Mouse (Mus musculus) midbrain, embryonic 12.5 days (tissue): Measurements from ENCODE around the gene Safb2. TPM values are rescaled to one million over a fixed set of nuclear protein-coding genes. Genes with fewer than 3 reads are reported as not detected.
"Not testable (repeated sequence)": the region's sequence is repeated elsewhere in the genome, so short reads cannot be mapped to it uniquely, and the experiment has no call there.

Experiments used
- ATAC-seq: fragments of 200-750 bp; cut with Nextera tagmentation; 2 replicates; pipeline ENCODE4 v1.8.0; 2017; ENCODE audit warnings: low read depth, moderate TSS enrichment, moderate library complexity; ENCODE audit not compliant: low FRiP score
- H3K27ac ChIP-seq: fragments of 300-500 bp; sonication (generic); replicated peaks from 2 replicates; pipeline ENCODE4 v1.5.1; 2016; ENCODE audit warnings: mild to moderate bottlenecking
- H3K27me3 ChIP-seq: fragments of 300-500 bp; sonication (generic); 2 replicates; pipeline ENCODE4 v1.6.1; 2016; ENCODE audit warnings: mild to moderate bottlenecking
- H3K36me3 ChIP-seq: fragments of 300-500 bp; sonication (generic); 2 replicates; pipeline ENCODE4 v1.6.1; 2016
- H3K4me1 ChIP-seq: fragments of 300-500 bp; sonication (generic); 2 replicates; pipeline ENCODE4 v1.6.1; 2016
- H3K4me2 ChIP-seq: fragments of 300-500 bp; sonication (generic); replicated peaks from 2 replicates; pipeline ENCODE4 v1.6.1; 2016; ENCODE audit warnings: mild to moderate bottlenecking, moderate library complexity
- H3K4me3 ChIP-seq: fragments of 300-500 bp; sonication (generic); 2 replicates; pipeline ENCODE4 v1.5.1; 2016; ENCODE audit warnings: mild to moderate bottlenecking
- H3K9ac ChIP-seq: fragments of 300-500 bp; sonication (generic); replicated peaks from 2 replicates; pipeline ENCODE4 v1.6.1; 2016; ENCODE audit warnings: mild to moderate bottlenecking, moderate library complexity
- H3K9me3 ChIP-seq: fragments of 300-500 bp; sonication (generic); 2 replicates; pipeline ENCODE4 v1.6.1; 2016; ENCODE audit warnings: mild to moderate bottlenecking
- WGBS: fragments of 180-500 bp; shearing (Covaris S2); methylation state at CpG from one replicate; pipeline ENCODE4 v1.1.7; 2016; 5-methylcytosine and 5-hydroxymethylcytosine counted together
- polyA plus RNA-seq: library from polyadenylated mRNA; unstranded; fragments of >200 nt; fragmentation: Nextera tagmentation; extraction: Ambion mirVana; gene quantifications from 2 replicates; pipeline ENCODE4 v1.2.1, GENCODE M21; 2016

The Safb2 gene
- polyA plus RNA-seq = 94.7 and 107 TPM in 2 replicates

DNA sequence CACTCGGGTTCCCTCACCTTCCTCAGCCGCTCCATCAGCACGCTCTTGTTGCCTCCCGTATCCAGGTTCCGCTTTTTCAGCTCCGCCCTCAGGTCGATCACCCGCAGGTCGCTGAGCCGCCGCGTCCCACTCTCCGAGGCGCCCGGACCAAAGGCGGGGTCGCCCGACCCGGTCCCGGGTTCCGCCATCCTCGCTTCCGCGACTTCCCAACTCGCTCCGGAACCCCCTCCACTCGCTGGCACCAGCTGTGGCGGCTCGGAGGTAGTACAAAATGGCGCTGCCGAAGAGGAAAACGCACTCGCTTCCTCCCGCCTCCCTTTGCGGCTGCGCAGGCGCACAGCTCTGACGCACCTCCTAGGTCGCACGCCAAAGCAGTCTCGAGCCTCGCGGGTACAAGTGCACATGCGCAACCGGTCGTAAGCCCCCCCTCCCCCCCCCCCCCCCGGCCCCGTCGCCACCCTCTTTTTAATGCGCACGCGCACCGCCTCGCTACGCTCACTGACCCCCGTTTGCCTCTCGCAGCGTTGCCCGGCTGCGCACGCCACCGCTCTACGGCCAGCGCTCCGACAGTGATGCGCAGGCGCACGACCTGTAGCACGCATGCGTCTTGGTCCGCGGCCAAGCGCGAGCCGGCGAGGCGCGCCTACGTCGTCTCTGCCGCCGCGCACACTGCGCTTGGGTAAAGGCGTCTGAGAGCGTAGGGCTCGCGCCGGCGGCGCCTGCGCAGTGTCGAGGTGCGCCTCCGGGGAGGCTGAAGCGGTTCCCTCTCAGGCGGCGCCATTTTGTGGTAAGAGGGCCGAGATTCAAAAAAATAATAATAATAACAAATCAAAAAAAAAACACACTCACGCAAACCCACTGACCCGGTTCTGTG lies at the start of gene Safb2, which contains the start of gene Safb:
Gene Safb2 (minus strand): TSS at position 329 of the 874 bp plus-strand sequence.
Gene Safb (plus strand): TSS at position 569 of the 874 bp plus-strand sequence.
- Histone ChIP-seq H3K4me1 (peaks cover 46% of the 10 kb centered on the region), H3K9me3 (no peaks in the 10 kb centered on the region), H3K4me2 (peak within 1 kb of the TSS; percentile 87), H3K27ac (peak within 1 kb of the TSS; percentile 94), H3K27me3 (no peaks in the 10 kb centered on the region), H3K4me3 (peak within 1 kb of the TSS; percentile 93), H3K36me3 (peaks cover 62% of the 10 kb centered on the region), H3K9ac (peak within 1 kb of the TSS; percentile 86)
- ATAC-seq = peak; percentile 96
- under 1% methylated on average over 93 of the region's 101 CpGs for WGBS

DNA sequence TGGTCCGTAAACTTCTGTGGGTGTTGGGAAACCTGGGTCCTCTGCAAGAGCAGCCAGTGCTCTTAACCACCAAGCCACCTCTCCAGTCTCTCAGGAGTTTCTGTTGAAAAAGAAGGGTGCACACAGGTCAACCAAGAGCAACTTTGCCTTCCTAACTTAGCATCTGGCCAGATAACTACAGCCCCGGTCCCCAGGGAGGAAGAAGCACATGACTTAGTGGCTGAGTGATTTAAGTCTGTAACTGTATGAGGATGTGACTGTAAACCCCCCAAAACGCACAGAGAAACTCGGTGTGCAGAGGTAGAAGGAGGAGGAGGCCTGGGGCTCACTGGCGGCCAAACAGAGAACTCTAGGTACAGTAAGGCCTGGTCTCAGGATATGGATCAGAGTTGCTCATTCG lies 49.6 kb upstream of the Safb2 start:
- no peaks in the 10 kb centered on the region for H3K9me3 ChIP-seq
- H3K27ac ChIP-seq = no peak overlapping the region
- H3K27me3 ChIP-seq = peaks cover 1% of the 10 kb centered on the region; the same call in 1 of the 2 replicates
- no peak overlapping the region for H3K4me2 ChIP-seq
- WGBS = 83% methylated on average over 6 of the region's 6 CpGs
- no peaks in the 10 kb centered on the region for H3K4me1 ChIP-seq
- H3K9ac ChIP-seq = no peak overlapping the region
- no peak overlapping the region for H3K4me3 ChIP-seq
- no peak for ATAC-seq
- no peaks in the 10 kb centered on the region for H3K36me3 ChIP-seq

DNA sequence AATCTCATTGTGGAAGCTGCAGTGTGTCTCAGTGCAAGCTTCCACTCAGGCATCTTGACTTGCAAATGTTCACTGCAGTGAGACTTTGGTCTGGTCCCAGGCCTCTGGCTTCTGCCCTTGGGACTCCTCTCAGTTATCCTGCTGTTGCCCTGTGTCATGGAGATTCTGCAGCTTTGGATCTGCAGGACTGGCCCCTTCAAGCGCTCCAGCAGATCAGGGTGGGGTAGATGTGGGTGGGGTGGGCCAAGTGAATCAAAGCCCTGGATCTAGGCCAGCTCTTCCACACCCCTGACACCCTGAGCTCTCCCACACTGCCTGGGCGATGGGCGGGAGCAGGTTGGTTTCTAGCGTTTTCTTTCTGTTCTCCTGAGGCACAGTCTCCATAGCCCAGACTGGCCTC lies 47.4 kb upstream of the Safb2 start:
- Histone ChIP-seq H3K4me2 (no peak overlapping the region), H3K36me3 (no peaks in the 10 kb centered on the region), H3K27me3 (peaks cover 5% of the 10 kb centered on the region; the same call in 1 of the 2 replicates), H3K9ac (no peak overlapping the region), H3K4me1 (peaks cover 10% of the 10 kb centered on the region), H3K4me3 (no peak overlapping the region), H3K27ac (no peak overlapping the region), H3K9me3 (no peaks in the 10 kb centered on the region)
- no peak for ATAC-seq
- WGBS = 57% methylated on average over 4 of the region's 4 CpGs

DNA sequence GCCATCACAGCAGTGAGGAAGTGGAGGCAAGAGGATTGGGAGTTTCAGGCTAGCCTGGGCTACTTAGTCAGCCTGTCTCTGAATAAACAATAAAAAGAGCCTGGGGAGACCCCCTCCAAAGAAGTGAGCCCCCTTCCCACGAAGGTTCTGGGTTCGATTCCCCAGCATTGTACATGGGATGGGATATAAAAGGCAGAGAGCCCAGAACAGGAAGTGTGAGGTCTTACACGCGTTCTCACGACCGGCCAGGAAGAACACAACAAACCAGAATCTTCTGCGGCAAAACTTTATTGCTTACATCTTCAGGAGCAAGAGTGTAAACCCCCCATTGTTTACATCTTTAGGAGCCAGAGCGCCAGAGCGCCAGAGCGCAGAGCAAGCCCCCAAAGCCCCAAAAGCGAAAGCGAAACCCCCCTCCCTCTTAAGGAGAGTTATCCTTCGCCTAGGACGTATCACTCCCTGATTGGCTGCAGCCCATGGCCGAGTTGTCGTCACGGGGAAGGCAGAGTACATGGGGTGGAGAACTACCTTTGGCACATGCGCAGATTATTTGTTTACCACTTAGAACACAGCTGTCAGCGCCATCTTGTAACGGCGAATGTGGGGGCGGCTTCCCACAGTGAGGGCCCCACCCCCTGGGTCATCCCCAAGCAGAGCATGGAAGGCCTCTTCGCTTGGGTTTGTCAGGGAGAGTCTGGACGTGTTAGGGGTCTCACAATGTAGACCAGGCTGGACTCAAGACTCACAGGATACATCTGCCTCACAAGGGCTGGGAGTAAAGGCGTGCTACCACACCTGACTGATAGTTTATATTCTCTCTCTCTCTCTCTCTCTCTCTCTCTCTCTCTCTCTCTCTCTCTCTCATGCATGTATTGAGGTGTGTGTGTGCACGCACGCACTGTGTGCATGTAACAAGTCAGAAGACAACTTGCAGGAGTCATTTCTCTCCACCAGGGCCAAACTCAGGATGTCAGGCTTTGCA lies 45.7 kb upstream of the Safb2 start:
- not testable (repeated sequence) for H3K36me3 ChIP-seq, ATAC-seq, H3K27me3 ChIP-seq, H3K27ac ChIP-seq, H3K4me3 ChIP-seq, H3K4me2 ChIP-seq, H3K9ac ChIP-seq, H3K9me3 ChIP-seq
- H3K4me1 ChIP-seq = peaks cover 22% of the 10 kb centered on the region
- WGBS = 87% methylated on average over 27 of the region's 27 CpGs

DNA sequence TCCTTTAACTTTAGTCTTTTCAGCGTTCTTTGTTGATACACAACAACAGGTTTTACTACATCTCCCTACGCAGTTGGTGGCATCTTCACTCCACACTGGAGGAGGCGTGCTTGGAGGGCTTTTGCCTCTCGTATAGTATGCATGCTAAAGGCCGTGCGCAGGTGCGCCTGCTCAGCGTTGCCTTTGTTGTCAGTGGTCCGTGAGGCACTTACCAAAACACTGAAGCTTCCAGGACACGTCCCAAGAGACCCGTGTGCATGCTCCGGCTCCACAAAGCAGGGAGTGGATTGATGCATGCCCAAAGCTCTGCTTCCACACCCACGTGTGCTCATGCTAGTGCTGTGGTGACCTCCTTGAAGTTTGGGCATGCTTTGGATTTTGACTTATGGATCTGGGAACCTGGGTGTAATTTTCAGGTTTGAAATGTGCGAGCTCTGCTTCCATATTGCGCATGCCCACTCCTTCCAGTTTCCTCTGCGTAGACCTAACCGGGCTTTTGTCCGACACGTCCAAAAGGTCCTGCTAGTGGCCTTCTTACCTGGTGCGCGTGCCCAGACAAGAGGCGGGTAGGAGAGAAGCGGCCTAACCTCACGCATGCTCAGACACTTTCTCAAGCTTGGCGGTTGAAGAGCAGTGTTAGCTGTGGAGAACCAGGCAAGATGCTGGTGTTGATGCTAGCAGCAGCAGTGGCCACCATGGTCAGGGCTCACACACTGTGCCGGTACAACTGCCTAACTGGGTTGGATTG lies 43.3 kb upstream of the Safb2 start, which contains the start of gene Catsperd:
Gene Catsperd (plus strand): TSS at position 614 of the 748 bp plus-strand sequence.
- peak within 1 kb of the TSS; percentile 58 for H3K27ac ChIP-seq
- peak within 1 kb of the TSS; percentile 98 for H3K4me3 ChIP-seq
- WGBS = 9% methylated on average over 26 of the region's 26 CpGs
- H3K36me3 ChIP-seq = peaks cover 14% of the 10 kb centered on the region; the same call in 1 of the 2 replicates
- H3K9me3 ChIP-seq = no peaks in the 10 kb centered on the region
- peaks cover 5% of the 10 kb centered on the region; the same call in 1 of the 2 replicates for H3K27me3 ChIP-seq
- H3K9ac ChIP-seq = peak within 1 kb of the TSS; percentile 88; the same call in 1 of the 2 replicates
- H3K4me1 ChIP-seq = peaks cover 25% of the 10 kb centered on the region
- ATAC-seq = peak; percentile 57
- H3K4me2 ChIP-seq = peak within 1 kb of the TSS; percentile 97

DNA sequence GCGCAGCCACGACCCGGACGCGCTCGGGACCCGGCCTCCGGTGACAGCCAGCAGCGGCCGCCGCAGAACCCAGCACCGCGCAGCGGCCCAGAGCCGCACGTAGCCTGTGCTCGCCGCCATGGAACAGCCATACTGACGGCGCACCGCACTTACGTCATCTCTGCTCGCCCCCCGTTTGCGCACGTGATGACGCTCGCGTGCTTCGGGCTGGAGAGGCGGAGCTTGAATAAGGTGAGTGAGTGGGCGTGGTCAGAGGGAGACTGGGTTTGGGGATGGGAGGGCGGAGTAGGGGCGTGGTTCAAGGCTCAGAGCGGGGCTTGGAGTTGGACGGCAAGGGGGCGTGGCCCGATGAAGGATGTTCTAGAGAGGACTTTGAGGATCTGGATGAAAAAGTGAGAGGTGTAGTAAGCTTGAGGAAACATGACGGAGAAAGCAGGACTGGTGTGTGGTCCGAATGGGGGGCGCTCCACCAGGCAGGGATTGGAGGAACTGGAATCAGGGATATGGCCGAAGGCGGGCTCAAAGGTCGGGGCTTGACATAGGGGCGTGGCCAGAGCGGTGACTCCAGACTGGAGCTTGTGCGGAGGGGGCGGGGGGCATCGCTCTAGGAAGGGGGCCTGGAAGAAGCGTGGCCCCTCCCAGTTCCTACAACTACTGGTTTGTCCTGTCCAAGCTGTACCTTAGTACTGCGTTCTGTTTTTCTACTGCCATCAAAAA lies 42.5 kb upstream of the Safb2 start, which contains the start of gene Lonp1:
Gene Lonp1 (minus strand): TSS at position 134 of the 717 bp plus-strand sequence.
- peak; percentile 93 for ATAC-seq
- under 1% methylated on average over 45 of the region's 51 CpGs for WGBS

DNA sequence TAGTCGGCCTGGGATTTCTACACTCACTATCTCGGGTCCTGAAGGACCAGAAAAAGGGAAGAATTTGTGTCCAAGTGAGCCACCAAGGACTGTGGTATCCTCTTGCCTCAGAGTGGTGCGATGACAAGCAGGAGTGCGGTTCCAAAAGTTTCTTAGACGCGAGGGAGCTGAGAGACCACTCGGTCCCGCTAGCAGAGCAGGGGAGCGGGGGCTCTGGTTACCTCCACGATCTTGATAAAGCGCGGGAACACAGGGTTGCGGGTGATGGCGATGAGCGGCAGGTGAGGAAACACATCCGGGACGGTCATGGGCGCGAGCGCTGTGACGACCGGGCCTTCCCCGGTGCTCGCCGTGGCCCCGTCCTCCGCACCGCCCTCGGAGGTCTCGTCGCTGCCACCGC lies 41.9 kb upstream of the Safb2 start:
- Histone ChIP-seq H3K27me3 (peaks cover 5% of the 10 kb centered on the region; the same call in 1 of the 2 replicates), H3K4me1 (peaks cover 25% of the 10 kb centered on the region), H3K4me2 (peak overlapping the region; percentile 97), H3K9ac (peak overlapping the region; percentile 88), H3K9me3 (no peaks in the 10 kb centered on the region), H3K4me3 (peak overlapping the region; percentile 98), H3K27ac (no peak overlapping the region; the same call in 1 of the 2 replicates), H3K36me3 (peaks cover 27% of the 10 kb centered on the region)
- 2% methylated on average over 26 of the region's 32 CpGs for WGBS
- no peak for ATAC-seq

More for the DNA sequence above, 42.5 kb upstream of the Safb2 start, which contains the start of gene Lonp1:
- H3K4me1 ChIP-seq = peaks cover 25% of the 10 kb centered on the region
- H3K36me3 ChIP-seq = peaks cover 22% of the 10 kb centered on the region
- no peaks in the 10 kb centered on the region for H3K9me3 ChIP-seq
- H3K9ac ChIP-seq = peak within 1 kb of the TSS; percentile 88
- peak within 1 kb of the TSS; percentile 98 for H3K4me3 ChIP-seq
- peaks cover 5% of the 10 kb centered on the region; the same call in 1 of the 2 replicates for H3K27me3 ChIP-seq
- H3K27ac ChIP-seq = peak within 1 kb of the TSS; percentile 58
- peak within 1 kb of the TSS; percentile 97 for H3K4me2 ChIP-seq

DNA sequence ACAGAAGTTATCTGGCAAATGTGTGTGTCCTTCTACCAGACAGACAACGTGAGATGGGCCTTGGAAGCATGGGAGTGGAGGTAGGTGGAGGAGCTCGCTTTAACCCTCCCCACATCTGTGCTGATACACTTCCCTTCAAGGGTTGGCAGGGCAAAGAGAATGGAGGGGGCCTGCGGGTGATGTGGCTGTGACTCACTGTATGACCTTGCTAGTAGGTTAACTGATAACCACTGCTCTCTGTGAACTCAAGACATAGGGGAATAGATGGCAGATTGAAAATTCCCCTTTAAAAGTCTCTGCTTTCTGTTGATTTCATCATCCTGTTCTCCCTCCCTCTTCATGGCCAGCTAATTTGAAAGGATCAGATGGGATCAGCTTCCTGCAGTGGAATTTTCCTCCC lies 41.1 kb upstream of the Safb2 start:
- Histone ChIP-seq H3K4me2 (0 out of 2 replicates have a peak overlapping the region, but pooled peaks have one; percentile 97), H3K9me3 (no peaks in the 10 kb centered on the region), H3K36me3 (peaks cover 35% of the 10 kb centered on the region), H3K9ac (no peak overlapping the region), H3K4me3 (peak overlapping the region; percentile 98; the same call in 1 of the 2 replicates), H3K4me1 (peaks cover 25% of the 10 kb centered on the region), H3K27me3 (peaks cover 5% of the 10 kb centered on the region; the same call in 1 of the 2 replicates), H3K27ac (no peak overlapping the region)
- 94% methylated on average over 3 of the region's 3 CpGs for WGBS
- ATAC-seq = no peak

DNA sequence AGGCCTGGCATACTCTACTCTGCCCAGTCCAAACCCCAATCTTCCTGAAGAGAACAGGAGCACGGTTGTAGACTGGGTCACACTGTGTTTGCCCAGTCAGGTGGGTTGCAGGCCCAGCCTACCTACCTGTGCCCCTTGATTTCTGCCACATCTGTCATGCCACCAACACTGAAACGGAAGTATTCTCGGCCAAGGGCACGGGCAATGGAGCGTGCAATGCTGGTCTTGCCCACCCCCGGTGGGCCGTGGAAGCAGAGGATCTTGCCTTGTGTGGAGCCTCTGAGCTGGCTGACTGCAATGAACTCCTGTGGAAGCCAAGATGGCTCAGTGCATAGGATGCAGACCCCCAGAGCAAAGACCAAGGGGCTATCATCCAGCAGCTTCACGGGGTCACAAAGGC lies 33.2 kb upstream of the Safb2 start:
- Histone ChIP-seq H3K27me3 (no peaks in the 10 kb centered on the region), H3K4me1 (peaks cover 12% of the 10 kb centered on the region), H3K4me2 (no peak overlapping the region), H3K9me3 (no peaks in the 10 kb centered on the region), H3K4me3 (no peak overlapping the region), H3K27ac (no peak overlapping the region), H3K9ac (no peak overlapping the region), H3K36me3 (peaks cover 83% of the 10 kb centered on the region)
- 92% methylated on average over 8 of the region's 8 CpGs for WGBS
- no peak for ATAC-seq

DNA sequence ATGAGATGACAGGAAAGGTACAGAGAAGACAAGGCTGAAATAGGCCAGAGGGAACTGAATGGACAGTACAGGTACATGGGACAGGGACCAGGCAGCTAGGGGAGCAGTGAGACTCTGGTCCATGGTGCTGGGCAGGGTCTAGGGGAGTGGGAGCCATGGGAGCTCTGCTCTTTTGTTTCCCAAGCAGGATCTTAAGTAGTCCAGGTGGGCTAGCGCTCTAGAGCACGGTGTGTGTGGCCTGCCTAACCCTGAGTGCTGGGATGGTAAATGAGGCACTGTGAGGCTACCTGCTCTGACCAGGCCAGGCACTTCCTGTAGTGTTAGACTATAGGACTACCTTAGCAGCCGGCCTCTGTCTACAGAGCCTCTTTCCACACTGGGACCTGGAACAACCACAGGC lies 32.3 kb upstream of the Safb2 start:
- Histone ChIP-seq H3K9me3 (no peaks in the 10 kb centered on the region), H3K27ac (no peak overlapping the region), H3K4me1 (peaks cover 16% of the 10 kb centered on the region), H3K27me3 (no peaks in the 10 kb centered on the region), H3K36me3 (peaks cover 74% of the 10 kb centered on the region), H3K4me3 (no peak overlapping the region), H3K4me2 (no peak overlapping the region), H3K9ac (no peak overlapping the region)
- no peak for ATAC-seq
- 82% methylated on average over 3 of the region's 3 CpGs for WGBS
